Mouse (Mus musculus) liver, adult 2 months (tissue): ENCODE results near the gene Aicda. TPM values are rescaled to one million over a fixed set of nuclear protein-coding genes. Genes with fewer than 3 reads are reported as not detected.

Source experiments
- DNase-seq: peaks from one replicate; pipeline ENCODE4 v3.0.0-alpha.2; 2011; ENCODE audit warnings: low read depth, low spot score; ENCODE audit errors: extremely low read depth
- H3K27ac ChIP-seq: fragments of 200-500 bp; replicated peaks from 2 replicates; pipeline ENCODE4 v1.5.1; 2012; ENCODE audit warnings: low read depth, mild to moderate bottlenecking, control low read depth, inconsistent platforms, low read length; ENCODE audit not compliant: insufficient read depth
- H3K27me3 ChIP-seq: fragments of 200-500 bp; 2 replicates; pipeline ENCODE4 v1.6.1; 2012; ENCODE audit warnings: mild to moderate bottlenecking, moderate library complexity, low read length, inconsistent platforms; ENCODE audit not compliant: control insufficient read depth, insufficient read depth
- H3K36me3 ChIP-seq: fragments of 200-500 bp; 2 replicates; pipeline ENCODE4 v1.6.1; 2012; ENCODE audit warnings: low read length, inconsistent platforms; ENCODE audit not compliant: control insufficient read depth, insufficient read depth
- H3K4me1 ChIP-seq: fragments of 200-500 bp; 2 replicates; pipeline ENCODE4 v1.6.1; 2011; ENCODE audit warnings: low read length; ENCODE audit not compliant: control insufficient read depth, insufficient read depth
- H3K4me3 ChIP-seq: fragments of 200-500 bp; 2 replicates; pipeline ENCODE4 v1.5.1; 2011; ENCODE audit warnings: low read depth, mild to moderate bottlenecking, control low read depth, low read length, moderate library complexity; ENCODE audit not compliant: insufficient read depth
- H3K79me2 ChIP-seq: fragments of 200-500 bp; 2 replicates; pipeline ENCODE4 v1.6.1; 2012; ENCODE audit warnings: inconsistent platforms, mild to moderate bottlenecking, low read length, moderate library complexity; ENCODE audit not compliant: control insufficient read depth, insufficient read depth
- H3K9ac ChIP-seq: fragments of 200-500 bp; 2 replicates; pipeline ENCODE4 v1.6.1; 2012; ENCODE audit warnings: low read depth, mild to moderate bottlenecking, control low read depth, inconsistent platforms, low read length
- CTCF ChIP-seq: fragments of 200-500 bp; IDR thresholded peaks from 2 replicates; pipeline ENCODE4 v1.5.1; 2011; ENCODE audit warnings: low read depth, low read length, control low read depth
- POLR2A ChIP-seq: fragments of 200-500 bp; IDR thresholded peaks from 2 replicates; pipeline ENCODE4 v1.6.1; 2011; ENCODE audit warnings: low read length, control low read depth; ENCODE audit not compliant: insufficient read depth; ENCODE audit errors: extremely low read depth
- WGBS: fragments of 180-500 bp; shearing (Covaris S2); methylation state at CpG from one replicate; pipeline ENCODE4 v1.1.7; 2018; 5-methylcytosine and 5-hydroxymethylcytosine counted together
- polyA plus RNA-seq: library from polyadenylated mRNA; depleted of rRNA; stranded (reverse); fragments of >200 nt; gene quantifications from 2 replicates; pipeline ENCODE4 v1.2.3, GENCODE M21; 2012
- total RNA-seq: library from RNA; depleted of rRNA; stranded (reverse); fragments of >200 nt; gene quantifications from 2 replicates; pipeline ENCODE4 v1.2.3, GENCODE M21; 2014

Aicda gene
- total and polyA plus RNA-seq, 2 experiments: not detected

DNA sequence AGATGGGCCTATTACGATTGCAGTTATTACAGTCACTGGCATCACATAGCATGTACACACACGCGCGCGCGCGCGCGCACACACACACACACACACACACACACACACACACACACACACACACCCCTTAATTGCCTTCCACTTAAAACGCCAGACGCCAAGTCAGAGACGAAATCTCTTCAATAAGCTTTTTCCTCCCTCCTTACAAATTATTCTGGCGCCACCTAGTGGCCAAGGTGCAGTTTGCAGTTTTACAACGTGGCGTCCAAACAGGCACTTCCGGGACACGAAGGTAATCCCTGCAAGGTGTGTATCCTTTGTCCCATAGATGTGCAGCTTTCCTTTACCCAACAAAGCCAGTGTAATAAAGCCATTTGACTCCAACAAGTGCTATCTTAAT lies 6.8 kb downstream of the Aicda start:
- Histone ChIP-seq H3K79me2 (no peaks in the 10 kb centered on the region), H3K9ac (no peak overlapping the region), H3K36me3 (no peaks in the 10 kb centered on the region), H3K27me3 (no peaks in the 10 kb centered on the region), H3K27ac (no peak overlapping the region), H3K4me1 (no peaks in the 10 kb centered on the region; the same call in 1 of the 2 replicates), H3K4me3 (no peak overlapping the region)
- no peak for TF ChIP-seq POLR2A
- peak; percentile 74 for TF ChIP-seq CTCF
- peak; percentile 56 for DNase-seq
- 6% methylated on average over 17 of the region's 17 CpGs for WGBS

DNA sequence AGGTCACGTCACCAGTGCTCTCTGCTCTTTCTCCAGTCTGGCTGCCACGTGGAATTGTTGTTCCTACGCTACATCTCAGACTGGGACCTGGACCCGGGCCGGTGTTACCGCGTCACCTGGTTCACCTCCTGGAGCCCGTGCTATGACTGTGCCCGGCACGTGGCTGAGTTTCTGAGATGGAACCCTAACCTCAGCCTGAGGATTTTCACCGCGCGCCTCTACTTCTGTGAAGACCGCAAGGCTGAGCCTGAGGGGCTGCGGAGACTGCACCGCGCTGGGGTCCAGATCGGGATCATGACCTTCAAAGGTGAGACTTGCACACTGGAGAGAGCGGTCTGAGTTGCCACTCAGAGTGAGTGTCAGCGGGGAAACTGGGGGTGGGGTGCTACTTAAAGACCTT lies 7.4 kb downstream of the Aicda start:
- Histone ChIP-seq H3K4me3 (no peak overlapping the region), H3K9ac (no peak overlapping the region), H3K36me3 (no peaks in the 10 kb centered on the region), H3K4me1 (no peaks in the 10 kb centered on the region; the same call in 1 of the 2 replicates), H3K27ac (no peak overlapping the region), H3K79me2 (no peaks in the 10 kb centered on the region), H3K27me3 (no peaks in the 10 kb centered on the region)
- DNase-seq: no peak
- TF ChIP-seq POLR2A: no peak
- TF ChIP-seq CTCF: no peak
- 76% methylated on average over 20 of the region's 20 CpGs for WGBS

- Histone ChIP-seq H3K9ac (no peak overlapping the region), H3K27me3 (no peaks in the 10 kb centered on the region), H3K4me1 (no peaks in the 10 kb centered on the region; the same call in 1 of the 2 replicates), H3K4me3 (no peak overlapping the region), H3K27ac (no peak overlapping the region), H3K79me2 (no peaks in the 10 kb centered on the region), H3K36me3 (no peaks in the 10 kb centered on the region)
- 2% methylated on average over 6 of the region's 6 CpGs for WGBS
- no peak for TF ChIP-seq POLR2A
- TF ChIP-seq CTCF: peak; percentile 71; the same call in 1 of the 2 replicates
- DNase-seq: peak; percentile 30
Observed at GRCm38 (mm10) chr6:122562463-122562862, 8.9 kb downstream of the Aicda start.

- H3K4me3 ChIP-seq: no peak overlapping the region
- 86% methylated on average over 9 of the region's 9 CpGs for WGBS
- H3K27me3 ChIP-seq: no peaks in the 10 kb centered on the region
- H3K36me3 ChIP-seq: no peaks in the 10 kb centered on the region
- H3K79me2 ChIP-seq: no peaks in the 10 kb centered on the region
- DNase-seq: no peak
- H3K4me1 ChIP-seq: no peaks in the 10 kb centered on the region; the same call in 1 of the 2 replicates
- H3K27ac ChIP-seq: no peak overlapping the region
- no peak for TF ChIP-seq CTCF
- no peak for TF ChIP-seq POLR2A
- no peak overlapping the region for H3K9ac ChIP-seq
Observed at GRCm38 (mm10) chr6:122565070-122565784, 11.6 kb downstream of the Aicda start.

- Histone ChIP-seq H3K4me3 (no peak overlapping the region), H3K27me3 (no peaks in the 10 kb centered on the region), H3K4me1 (peaks cover 4% of the 10 kb centered on the region), H3K9ac (no peak overlapping the region), H3K79me2 (no peaks in the 10 kb centered on the region), H3K36me3 (no peaks in the 10 kb centered on the region), H3K27ac (no peak overlapping the region)
- WGBS: 75% methylated on average over 5 of the region's 5 CpGs
- TF ChIP-seq CTCF: no peak
- DNase-seq: no peak
Observed at GRCm38 (mm10) chr6:122569113-122569512, 15.5 kb downstream of the Aicda start.

DNA sequence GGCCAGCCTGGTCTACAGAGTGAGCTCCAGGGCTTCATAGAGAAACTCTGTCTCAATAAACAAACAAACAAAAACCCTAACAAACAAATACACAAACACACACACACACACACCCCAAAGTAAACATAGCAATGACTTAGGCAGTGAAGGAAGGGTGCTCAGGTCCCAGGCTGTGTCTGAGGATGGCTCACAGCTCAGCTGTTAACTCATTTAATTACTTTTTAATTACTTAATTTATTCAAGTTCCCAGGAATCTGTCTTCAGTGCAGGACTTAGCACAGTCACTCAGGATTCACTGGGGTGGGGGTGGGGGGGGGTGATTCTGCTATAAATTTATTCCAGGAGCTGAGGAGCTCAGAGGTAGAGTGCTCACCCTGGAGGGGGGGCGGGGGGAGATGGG lies 16.2 kb downstream of the Aicda start:
- H3K27me3 ChIP-seq: no peaks in the 10 kb centered on the region
- peaks cover 4% of the 10 kb centered on the region for H3K4me1 ChIP-seq
- no peaks in the 10 kb centered on the region for H3K79me2 ChIP-seq
- no peak overlapping the region for H3K4me3 ChIP-seq
- H3K36me3 ChIP-seq: no peaks in the 10 kb centered on the region
- TF ChIP-seq CTCF (no peak), POLR2A (no peak)
- no peak overlapping the region for H3K27ac ChIP-seq
- no peak overlapping the region for H3K9ac ChIP-seq
- WGBS: 76% methylated on average over 1 of the region's 1 CpGs
- DNase-seq: no peak
